Mouse (Mus musculus) embryonic fibroblast, embryonic 13.5 days (primary cell): ENCODE data around the gene Cd209g.
"Not testable (repeated sequence)": the region's sequence is repeated elsewhere in the genome, so short reads cannot be mapped to it uniquely, and the experiment has no call there.

Experiments used
- CTCF ChIP-seq: IDR thresholded peaks from 2 replicates; pipeline ENCODE4 v1.5.1; 2011; ENCODE audit warnings: mild to moderate bottlenecking, control low read depth, low read length, moderate library complexity, borderline replicate concordance; ENCODE audit not compliant: insufficient read depth
- POLR2A ChIP-seq: IDR thresholded peaks from 2 replicates; pipeline ENCODE4 v1.6.1; 2011; ENCODE audit warnings: low read depth, mild to moderate bottlenecking, control low read depth, low read length, moderate library complexity

DNA sequence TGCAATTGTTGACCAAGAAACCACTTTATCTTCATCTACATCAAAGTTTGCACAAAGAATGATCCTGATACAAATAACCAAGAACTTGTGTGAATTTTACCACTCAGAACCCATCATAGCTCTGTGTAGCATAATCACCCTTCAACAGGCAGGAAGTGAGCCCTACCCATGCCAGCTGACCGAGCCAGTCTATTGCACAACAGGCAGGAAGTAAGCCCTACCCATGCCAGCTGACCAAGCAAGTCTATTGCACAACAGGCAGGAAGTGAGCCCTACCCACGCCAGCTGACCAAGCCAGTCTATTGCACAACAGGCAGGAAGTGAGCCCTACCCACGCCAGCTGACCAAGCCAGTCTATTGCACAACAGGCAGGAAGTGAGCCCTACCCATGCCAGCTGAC, 45.4 kb upstream of the Cd209g start:
- not testable (repeated sequence) for TF ChIP-seq CTCF, POLR2A
